8 mouse cellular contexts compared by ENCODE assay signal in the genomic region with DNA sequence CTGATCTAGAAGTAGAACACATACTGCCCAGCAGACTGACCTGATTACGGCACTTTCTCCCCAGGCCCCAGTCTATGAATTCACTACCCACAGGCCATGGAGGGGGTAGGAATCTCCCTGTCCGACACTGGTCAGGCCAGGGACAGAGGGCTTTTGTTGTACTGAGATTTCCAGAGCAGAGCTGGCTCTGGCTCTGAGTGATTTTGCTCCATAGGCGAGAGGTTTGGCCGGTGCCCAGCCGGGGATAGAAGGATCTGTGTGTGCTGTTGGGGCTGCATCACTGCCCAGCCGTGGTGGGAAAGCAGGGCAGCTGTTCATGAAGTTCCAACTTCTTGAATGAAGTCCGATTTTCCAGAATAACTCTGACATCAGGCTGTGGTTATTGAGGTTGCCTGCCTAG. TPM values are rescaled to one million over a fixed set of nuclear protein-coding genes. Genes with fewer than 3 reads are reported as not detected.
DNase-seq lines count a peak whose midpoint lies in the region; ATAC-seq and TF ChIP-seq lines count a peak whose summit lies in the region.

No protein-coding gene starts in this region.

- peak; percentile 64 for DNase-seq in gastrocnemius, postnatal 10 days
- DNase-seq in gastrocnemius, adult 18-20 months (ENCODE audit: low spot score) = no peak
- DNase-seq in embryonic facial prominence, embryonic 10.5 days (ENCODE audit: low spot score) = peak; percentile 18
- peak; percentile 60 for DNase-seq in heart, postnatal 0 days (ENCODE audit: low spot score)
- peak; percentile 59 to 64 for DNase-seq in left cerebral cortex, postnatal 14 days (ENCODE audit: low spot score in 2 of 2)
- DNase-seq in mesoderm, embryonic 11.5 days (ENCODE audit: low read depth, low spot score) = peak; percentile 8
- DNase-seq in ovary, postnatal 14 days (ENCODE audit: low spot score) = no peak
- DNase-seq in yolk sac, embryonic 10.5 days (ENCODE audit: low spot score) = no peak

- intact Hi-C loops in left cerebral cortex, postnatal 14 days (cut with DNase I) = no loop called here

- peak; percentile 80 for ATAC-seq in heart, postnatal 0 days (ENCODE audit: insufficient read depth, low read depth)

- no peak for TF ChIP-seq EP300 in heart, postnatal 0 days (IDR thresholded peaks at IDR 0.05; ENCODE audit: low read depth)

- H3K27ac ChIP-seq in embryonic facial prominence, embryonic 10.5 days (replicated peaks) = no peak overlapping the region
- peak overlapping the region; percentile 52 for H3K27ac ChIP-seq in heart, postnatal 0 days (ENCODE audit: low read depth)

- H3K9ac ChIP-seq in heart, postnatal 0 days (replicated peaks; ENCODE audit: low read depth, low read length) = no peak overlapping the region

- H3K36me3 ChIP-seq in embryonic facial prominence, embryonic 10.5 days (replicated peaks) = no peaks in the 10 kb centered on the region
- H3K36me3 ChIP-seq in heart, postnatal 0 days (replicated peaks; ENCODE audit: control insufficient read depth, insufficient read depth, low read length) = no peaks in the 10 kb centered on the region

- no peak overlapping the region for H3K4me3 ChIP-seq in embryonic facial prominence, embryonic 10.5 days
- H3K4me3 ChIP-seq in heart, postnatal 0 days (ENCODE audit: low read depth, low read length) = no peak overlapping the region

- no peak for TF ChIP-seq CTCF in heart, postnatal 0 days (IDR thresholded peaks at IDR 0.05; ENCODE audit: low read depth)

- no peaks in the 10 kb centered on the region for H3K9me3 ChIP-seq in embryonic facial prominence, embryonic 10.5 days
- H3K9me3 ChIP-seq in heart, postnatal 0 days (replicated peaks; ENCODE audit: control insufficient read depth, low read length) = no peaks in the 10 kb centered on the region

- H3K4me1 ChIP-seq in embryonic facial prominence, embryonic 10.5 days = peaks cover 15% of the 10 kb centered on the region
- H3K4me1 ChIP-seq in heart, postnatal 0 days (ENCODE audit: control insufficient read depth, insufficient read depth) = peaks cover 32% of the 10 kb centered on the region

- 40% methylated on average over 7 of the region's 7 CpGs for WGBS in embryonic facial prominence, embryonic 10.5 days
- 22% methylated on average over 7 of the region's 7 CpGs for WGBS in heart, postnatal 0 days

- H3K27me3 ChIP-seq in embryonic facial prominence, embryonic 10.5 days (replicated peaks; ENCODE audit: low read depth, poor library complexity, severe bottlenecking) = no peaks in the 10 kb centered on the region
- H3K27me3 ChIP-seq in heart, postnatal 0 days (ENCODE audit: control insufficient read depth, insufficient read depth, low read length) = no peaks in the 10 kb centered on the region

- 0 out of 2 replicates have a peak overlapping the region, but pooled peaks have one; percentile 6 for H3K4me2 ChIP-seq in heart, postnatal 0 days (ENCODE audit: low read depth, low read length)

RNA-seq across cellular contexts. Expression of a gene that starts 20.1 kb away (rescaled TPM):
- 10 to 100 TPM; 10.1 to 14.8 TPM for total RNA-seq in gastrocnemius, postnatal 10 days (2021)
- 1 to 10 TPM; 2.3 to 2.4 TPM for total RNA-seq in gastrocnemius, adult 18-20 months (2021)
- polyA plus RNA-seq in embryonic facial prominence, embryonic 10.5 days (2016; fragmentation: Nextera tagmentation; extraction: Ambion mirVana) = 59.4 and 60.5 TPM in 2 replicates
- 22.2 and 36.3 TPM in 2 replicates for total RNA-seq in heart, postnatal 0 days (2014; rRNA removed; ENCODE audit: low replicate concordance)
- 7.7 and 7.8 TPM in 2 replicates for polyA plus RNA-seq in heart, postnatal 0 days (2015; fragmentation: Nextera tagmentation; extraction: Ambion mirVana)
- 10 to 100 TPM; 48.8 to 53.3 TPM for total RNA-seq in left cerebral cortex, postnatal 14 days (2021)

Comparison
In these comparisons a context has a peak if more than half of its experiments do, and no peak if none do; other contexts are left out.
1. DNase-seq: peak in gastrocnemius, postnatal 10 days (single experiment), embryonic facial prominence, embryonic 10.5 days (single experiment), heart, postnatal 0 days (single experiment), left cerebral cortex, postnatal 14 days (2 of 2) and mesoderm, embryonic 11.5 days (single experiment); none in gastrocnemius, adult 18-20 months (single experiment), ovary, postnatal 14 days (single experiment) and yolk sac, embryonic 10.5 days (single experiment).